Mouse (Mus musculus): ENCODE data around the gene Fbxo28. TPM values are rescaled to one million over a fixed set of nuclear protein-coding genes. Genes with fewer than 3 reads are reported as not detected.

Gene Fbxo28
- total and polyA plus RNA-seq, 3 experiments: 16.3 to 72.5 (median 17.2) TPM

GRCm38 (mm10) chr1:182281251-182281711 is 60.1 kb downstream of the Fbxo28 start (continued):
- TF ChIP-seq E2F4 (IDR thresholded peaks at IDR 0.05; ENCODE audit: borderline replicate concordance, low read depth, low read length) (no peak), MEF2A (IDR thresholded peaks at IDR 0.05; ENCODE audit: extremely low read depth, insufficient replicate concordance, low read depth, low read length, poor library complexity, severe bottlenecking) (no peak), MXI1 (IDR thresholded peaks at IDR 0.05; ENCODE audit: low read depth, low read length) (peak; percentile 87), GABPA (IDR thresholded peaks at IDR 0.05; ENCODE audit: low read depth, low read length) (no peak), ZNF384 (IDR thresholded peaks at IDR 0.05; ENCODE audit: low read depth, low read length) (0 out of 2 replicates have a peak, but pooled peaks have one; percentile 15), SMC3 (IDR thresholded peaks at IDR 0.05; ENCODE audit: low read depth, low read length) (no peak; the same call in 1 of the 2 replicates), POLR2AphosphoS5 (IDR thresholded peaks at IDR 0.05; ENCODE audit: borderline replicate concordance, low read depth, low read length) (no peak), BHLHE40 (IDR thresholded peaks at IDR 0.05; ENCODE audit: borderline replicate concordance, low read depth, low read length) (peak; percentile 78), ZKSCAN1 (IDR thresholded peaks at IDR 0.05; ENCODE audit: low read depth, low read length) (no peak), CHD2 (IDR thresholded peaks at IDR 0.05; ENCODE audit: low read length) (0 out of 2 replicates have a peak, but pooled peaks have one; percentile 13), TAL1 (IDR thresholded peaks at IDR 0.05; ENCODE audit: low read length) (peak; percentile 28; the same call in 1 of the 2 replicates), ETS1 (IDR thresholded peaks at IDR 0.05; ENCODE audit: low read depth, low read length) (peak; percentile 99), NRF1 (IDR thresholded peaks at IDR 0.05; ENCODE audit: insufficient read depth, low read depth, low read length, poor library complexity, severe bottlenecking) (no peak), POLR2A (IDR thresholded peaks at IDR 0.05; ENCODE audit: control insufficient read depth in 1 of 2, insufficient read depth in 1 of 2, low read depth in 1 of 2, low read length in 2 of 2, poor library complexity in 1 of 2) (peak in 1 of 2 experiments; percentile 43; a peak in 2 of 4 replicates), RCOR1 (IDR thresholded peaks at IDR 0.05; ENCODE audit: low read depth, low read length) (peak; percentile 64), ZC3H11A (IDR thresholded peaks at IDR 0.05; ENCODE audit: low read depth, low read length) (no peak), JUND (IDR thresholded peaks at IDR 0.05; ENCODE audit: low read depth, low read length) (no peak), ELF1 (IDR thresholded peaks at IDR 0.05; ENCODE audit: low read depth, low read length) (0 out of 2 replicates have a peak, but pooled peaks have one; percentile 36), RAD21 (IDR thresholded peaks at IDR 0.05; ENCODE audit: low read depth, low read length) (no peak), POLR2AphosphoS2 (IDR thresholded peaks at IDR 0.05; ENCODE audit: low read length) (peak; percentile 54; the same call in 1 of the 2 replicates), TBP (IDR thresholded peaks at IDR 0.05; ENCODE audit: low read depth, low read length) (peak; percentile 45; the same call in 1 of the 2 replicates), MAFK (IDR thresholded peaks at IDR 0.05; ENCODE audit: borderline replicate concordance, low read depth, low read length) (0 out of 2 replicates have a peak, but pooled peaks have one; percentile 10)

DNA sequence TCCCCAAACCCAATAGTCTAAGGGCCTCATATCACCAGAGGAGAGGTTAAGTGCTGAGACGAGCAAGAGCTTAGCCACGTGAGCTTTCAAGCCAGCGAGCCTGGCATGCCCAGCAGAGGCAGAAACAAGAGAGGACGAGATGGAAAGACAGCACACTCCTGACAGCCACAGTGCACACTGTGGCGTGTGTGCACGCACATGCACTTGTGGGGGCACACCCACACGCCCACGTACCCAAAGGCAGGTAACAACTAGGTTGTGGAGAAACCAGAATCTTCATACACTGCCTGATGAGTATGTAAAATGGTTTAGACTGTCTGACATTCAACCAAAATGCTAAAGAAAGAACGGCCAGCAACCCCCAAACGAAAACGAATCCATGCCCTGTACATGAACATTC is 60.9 kb downstream of the Fbxo28 start:
- Histone ChIP-seq H3K27me3 (ENCODE audit: control insufficient read depth in 1 of 2, insufficient read depth in 2 of 2, low read length in 2 of 2) (no peaks in the 10 kb centered on the region), H3K9me3 (replicated peaks; ENCODE audit: insufficient read depth, low read length) (no peaks in the 10 kb centered on the region), H3K4me1 (ENCODE audit: control insufficient read depth in 1 of 2, insufficient read depth in 2 of 2, low read length in 2 of 2) (peaks cover 4 to 12% of the 10 kb centered on the region in 2 experiments; a peak in 3 of 4 replicates), H3K79me2 (ENCODE audit: control insufficient read depth, insufficient read depth, low read length, poor library complexity) (peaks cover 32% of the 10 kb centered on the region), H3K27ac (ENCODE audit: control insufficient read depth, low read depth, low read length) (no peak overlapping the region), H3K36me3 (ENCODE audit: control insufficient read depth in 1 of 2, insufficient read depth in 2 of 2, low read length in 2 of 2) (peaks cover 12 to 16% of the 10 kb centered on the region in 2 experiments), H3K4me3 (ENCODE audit: control insufficient read depth in 1 of 2, insufficient read depth in 1 of 2, low read depth in 2 of 2, low read length in 2 of 2) (peak overlapping the region in 1 of 2 experiments; percentile 82; a peak in 2 of 4 replicates), H3K9ac (ENCODE audit: control insufficient read depth, low read depth, low read length, poor library complexity, severe bottlenecking) (no peak overlapping the region)
- TF ChIP-seq CHD1 (IDR thresholded peaks at IDR 0.05; ENCODE audit: low read depth, low read length) (no peak), SMC3 (IDR thresholded peaks at IDR 0.05; ENCODE audit: low read depth, low read length) (no peak), BHLHE40 (IDR thresholded peaks at IDR 0.05; ENCODE audit: borderline replicate concordance, low read depth, low read length) (no peak), TAL1 (IDR thresholded peaks at IDR 0.05; ENCODE audit: low read length) (no peak), MAZ (IDR thresholded peaks at IDR 0.05; ENCODE audit: low read depth, low read length) (no peak), ETS1 (IDR thresholded peaks at IDR 0.05; ENCODE audit: low read depth, low read length) (no peak), RCOR1 (IDR thresholded peaks at IDR 0.05; ENCODE audit: low read depth, low read length) (no peak), KAT2A (conservative IDR thresholded peaks at IDR 0.05; ENCODE audit: low read depth, low read length) (no peak), USF2 (IDR thresholded peaks at IDR 0.05; ENCODE audit: borderline replicate concordance in 1 of 2, insufficient read depth in 1 of 2, low read depth in 1 of 2, low read length in 2 of 2) (no peak), MAFK (IDR thresholded peaks at IDR 0.05; ENCODE audit: borderline replicate concordance, low read depth, low read length) (no peak), RAD21 (IDR thresholded peaks at IDR 0.05; ENCODE audit: low read depth, low read length) (no peak), MYB (IDR thresholded peaks at IDR 0.05; ENCODE audit: low read depth, low read length) (no peak)
- DNase-seq (ENCODE audit: low read depth, low spot score): no peak

All from MEL (cell line).